Mouse (Mus musculus): ENCODE data around the gene Pmpcb.

Pmpcb gene

GRCm38 (mm10) chr5:21802907-21803306 lies 66.0 kb downstream of the Pmpcb start:
- no peak for DNase-seq (ENCODE audit: low spot score)

GRCm38 (mm10) chr5:21803691-21804188 lies 66.8 kb downstream of the Pmpcb start:
- DNase-seq (ENCODE audit: low spot score): no peak

- no peak for DNase-seq (ENCODE audit: low spot score)
Observed at GRCm38 (mm10) chr5:21804837-21805236, 67.9 kb downstream of the Pmpcb start.

Measured in left cerebral cortex, adult 11 months (tissue).